Mouse (Mus musculus) spleen, embryonic (tissue): ENCODE measurements around the gene Nostrin.

Experiments used
- CTCF ChIA-PET: fragments of 350-600 bp; sonication (Branson Sonifier 250); formaldehyde crosslinking; loops from one replicate; lab custom pipeline; 2022; lab: Charles Lee

Gene Nostrin

GRCm38 (mm10) chr2:69128921-69129395 lies 6.6 kb upstream of the Nostrin start:
- CTCF ChIA-PET, result no interaction called here

GRCm38 (mm10) chr2:69129425-69130210 lies 6.0 kb upstream of the Nostrin start:
- CTCF ChIA-PET, result no interaction called here

- CTCF ChIA-PET, result no interaction called here
Measured at GRCm38 (mm10) chr2:69132046-69132445, 3.6 kb upstream of the Nostrin start.

GRCm38 (mm10) chr2:69132488-69133040 lies 3.0 kb upstream of the Nostrin start:
- CTCF ChIA-PET, result no interaction called here

DNA sequence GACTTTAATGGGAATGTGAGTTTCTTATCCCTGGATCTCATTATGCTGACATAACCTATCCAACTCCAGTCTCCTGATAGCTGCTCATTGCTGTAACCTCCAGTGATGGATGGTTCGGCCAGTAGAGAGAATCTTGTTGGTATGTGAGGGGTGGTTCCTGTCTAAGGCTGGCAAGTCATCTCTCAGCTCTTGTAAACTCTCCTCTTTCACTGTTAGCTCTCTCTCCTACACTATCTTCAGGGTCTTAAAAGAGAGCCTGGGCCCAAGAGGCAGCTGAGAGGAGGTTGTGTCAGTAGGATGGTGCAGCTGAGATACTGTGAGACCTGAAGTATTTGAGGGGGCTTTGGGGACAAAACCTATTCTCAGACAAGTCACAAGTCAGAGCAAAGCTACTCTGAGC lies 1.4 kb upstream of the Nostrin start:
- CTCF ChIA-PET, result no interaction called here

- CTCF ChIA-PET, result no interaction called here
Measured at GRCm38 (mm10) chr2:69134937-69135336, 663 bp upstream of the Nostrin start.

GRCm38 (mm10) chr2:69137406-69138084 lies 1.9 kb downstream of the Nostrin start:
- CTCF ChIA-PET, result no interaction called here

GRCm38 (mm10) chr2:69138759-69139158 lies 3.2 kb downstream of the Nostrin start:
- CTCF ChIA-PET, result no interaction called here

GRCm38 (mm10) chr2:69140215-69140614 lies 4.6 kb downstream of the Nostrin start:
- CTCF ChIA-PET, result no interaction called here

DNA sequence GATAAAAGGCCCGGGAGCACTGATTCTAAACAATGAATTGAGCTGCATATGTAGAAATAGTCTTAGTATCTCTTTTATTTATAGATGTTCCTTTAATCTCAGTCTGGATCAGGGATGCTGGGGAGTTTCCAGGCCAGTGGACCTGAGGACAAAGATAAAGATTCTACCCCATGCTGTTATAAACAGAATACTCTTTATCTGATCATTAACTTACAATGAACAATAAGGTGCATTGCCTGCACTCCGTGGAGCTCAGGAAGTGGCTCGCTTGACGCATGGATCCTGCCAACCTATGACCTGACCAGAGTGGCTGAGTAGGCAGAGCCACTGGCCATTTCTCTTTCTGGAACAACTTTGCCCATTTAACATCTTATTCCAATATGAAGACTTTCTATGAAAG lies 5.2 kb downstream of the Nostrin start:
- CTCF ChIA-PET, result interaction anchor here (0.6 kb wide), 1 partner anchor 13 kb away, joined by 3 read pairs; no protein-coding TSS in a partner anchor

DNA sequence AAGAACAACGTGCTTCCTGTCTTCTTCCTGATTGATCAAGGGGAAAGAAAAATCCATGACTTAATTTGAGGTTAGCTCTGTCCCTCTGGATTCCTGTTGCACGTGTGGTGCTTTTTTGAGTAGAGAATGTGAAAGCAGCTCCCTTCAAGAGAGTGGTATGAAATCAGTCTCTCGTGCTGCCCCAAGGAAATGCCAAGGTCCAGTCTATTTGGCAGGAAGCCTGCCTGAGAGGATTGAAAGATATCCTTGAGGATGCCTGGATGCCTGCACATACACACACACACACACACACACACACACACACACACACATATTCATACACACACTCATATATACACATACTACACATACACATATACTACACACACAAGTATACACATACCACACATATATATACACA lies 13.1 kb downstream of the Nostrin start:
- CTCF ChIA-PET, result no interaction called here

DNA sequence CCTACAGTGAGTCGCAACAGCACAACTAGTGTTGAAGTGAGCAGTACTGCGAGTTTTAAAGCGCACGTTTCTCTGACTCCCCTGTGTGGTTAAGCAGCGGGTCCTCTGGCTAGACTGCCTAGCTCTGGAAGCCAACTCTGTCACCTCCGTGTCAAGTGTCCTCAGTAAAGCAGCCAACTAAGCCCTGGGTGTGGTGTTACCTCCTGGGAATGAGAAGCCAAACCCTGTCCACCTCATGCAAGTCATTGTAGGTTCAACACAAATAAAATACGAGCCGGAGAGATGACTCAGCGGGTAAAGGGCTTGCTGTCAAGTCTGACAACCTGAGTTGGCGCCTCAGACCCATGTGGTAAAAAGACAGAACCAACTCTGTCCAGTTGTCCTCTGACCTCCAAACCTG lies 13.6 kb downstream of the Nostrin start:
- CTCF ChIA-PET, result no interaction called here

GRCm38 (mm10) chr2:69150841-69151240 lies 15.2 kb downstream of the Nostrin start:
- CTCF ChIA-PET, result no interaction called here

DNA sequence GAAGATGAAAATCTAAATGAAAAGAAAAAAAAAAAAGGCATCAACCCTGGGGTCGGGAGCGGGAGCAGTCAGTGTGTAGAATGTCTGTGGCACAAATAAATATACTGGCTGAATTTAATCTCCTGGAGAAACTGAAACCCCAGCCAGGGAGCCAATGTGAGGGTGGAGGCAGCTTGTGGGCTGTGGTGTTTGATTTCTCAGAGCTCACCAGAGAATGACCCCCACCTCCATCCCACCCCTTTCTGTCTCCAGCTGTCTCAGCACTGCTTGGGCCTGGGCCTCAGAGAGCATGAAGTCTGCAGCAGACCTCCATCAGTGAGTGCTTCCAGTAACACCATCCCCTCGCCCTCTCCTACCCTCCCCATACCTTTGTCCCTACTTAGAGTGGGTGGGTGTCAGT lies 20.3 kb downstream of the Nostrin start:
- CTCF ChIA-PET, result no interaction called here

- CTCF ChIA-PET, result no interaction called here
Measured at GRCm38 (mm10) chr2:69156283-69156682, 20.7 kb downstream of the Nostrin start.

- CTCF ChIA-PET, result interaction anchor here (0.6 kb wide), 1 partner anchor 587 kb away, joined by 4 read pairs; no protein-coding TSS in a partner anchor
Measured at GRCm38 (mm10) chr2:69158907-69159306, 23.3 kb downstream of the Nostrin start.

GRCm38 (mm10) chr2:69170395-69171077 lies 34.9 kb downstream of the Nostrin start:
- CTCF ChIA-PET, result no interaction called here

DNA sequence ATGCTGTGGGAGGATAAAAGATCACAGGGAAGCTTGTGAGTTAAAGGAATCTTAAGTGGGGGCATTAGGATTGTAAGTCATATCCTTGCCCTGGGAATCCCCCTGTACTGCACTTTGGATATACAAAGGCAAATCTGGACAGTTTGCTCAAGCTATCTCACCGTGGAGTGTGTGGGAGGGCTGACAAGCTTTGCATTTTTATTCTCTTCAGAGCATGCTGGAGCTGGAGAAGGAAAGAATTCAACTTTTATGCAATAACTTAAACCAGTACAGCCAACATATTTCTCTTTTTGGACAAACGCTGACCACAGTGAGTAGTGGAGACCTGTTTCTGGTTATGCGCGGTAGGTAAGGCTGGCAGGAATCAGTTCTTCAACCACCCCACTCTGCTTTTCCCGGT lies 39.7 kb downstream of the Nostrin start:
- CTCF ChIA-PET, result no interaction called here

GRCm38 (mm10) chr2:69179721-69180120 lies 44.1 kb downstream of the Nostrin start:
- CTCF ChIA-PET, result no interaction called here

GRCm38 (mm10) chr2:69187990-69188389 lies 52.4 kb downstream of the Nostrin start:
- CTCF ChIA-PET, result no interaction called here

DNA sequence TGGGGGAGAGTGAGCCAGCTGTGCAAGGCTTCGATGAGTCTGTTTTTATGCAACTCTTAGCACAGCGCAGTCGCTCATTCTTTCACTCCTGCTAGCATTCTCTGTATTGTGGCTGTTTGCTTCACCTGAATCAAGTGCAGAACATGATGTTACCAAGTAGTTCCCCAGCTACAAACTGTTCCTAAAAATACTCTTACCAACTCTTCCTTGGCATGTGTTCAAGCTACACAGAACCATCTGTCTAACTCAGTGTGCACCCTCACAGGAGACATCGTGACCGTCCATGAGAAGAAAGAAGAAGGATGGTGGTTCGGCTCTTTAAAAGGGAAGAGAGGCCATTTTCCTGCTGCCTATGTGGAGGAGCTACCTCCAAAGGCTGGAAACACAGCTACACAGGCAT lies 53.1 kb downstream of the Nostrin start:
- CTCF ChIA-PET, result no interaction called here

DNA sequence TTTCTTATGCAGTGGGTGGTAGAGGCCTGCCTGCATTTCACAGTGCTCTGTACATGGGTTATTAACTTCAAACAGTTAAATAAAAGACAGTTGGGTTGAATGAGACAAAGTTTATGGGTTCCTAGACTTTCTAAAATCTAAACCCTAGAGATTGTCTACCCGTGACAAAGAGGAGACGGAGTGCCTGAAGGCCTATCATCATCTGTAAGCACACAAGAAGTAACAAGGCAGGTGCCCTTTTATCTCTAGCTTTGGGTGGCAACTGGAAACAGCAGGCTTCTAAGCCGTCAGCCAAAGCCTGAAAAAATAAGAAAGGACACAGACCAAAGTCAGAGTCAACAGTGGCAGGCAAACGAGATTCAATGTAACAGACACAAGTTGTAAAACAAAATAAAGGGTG lies 53.6 kb downstream of the Nostrin start:
- CTCF ChIA-PET, result no interaction called here
